8 mouse cellular contexts compared by ENCODE assay signal in the genomic region with DNA sequence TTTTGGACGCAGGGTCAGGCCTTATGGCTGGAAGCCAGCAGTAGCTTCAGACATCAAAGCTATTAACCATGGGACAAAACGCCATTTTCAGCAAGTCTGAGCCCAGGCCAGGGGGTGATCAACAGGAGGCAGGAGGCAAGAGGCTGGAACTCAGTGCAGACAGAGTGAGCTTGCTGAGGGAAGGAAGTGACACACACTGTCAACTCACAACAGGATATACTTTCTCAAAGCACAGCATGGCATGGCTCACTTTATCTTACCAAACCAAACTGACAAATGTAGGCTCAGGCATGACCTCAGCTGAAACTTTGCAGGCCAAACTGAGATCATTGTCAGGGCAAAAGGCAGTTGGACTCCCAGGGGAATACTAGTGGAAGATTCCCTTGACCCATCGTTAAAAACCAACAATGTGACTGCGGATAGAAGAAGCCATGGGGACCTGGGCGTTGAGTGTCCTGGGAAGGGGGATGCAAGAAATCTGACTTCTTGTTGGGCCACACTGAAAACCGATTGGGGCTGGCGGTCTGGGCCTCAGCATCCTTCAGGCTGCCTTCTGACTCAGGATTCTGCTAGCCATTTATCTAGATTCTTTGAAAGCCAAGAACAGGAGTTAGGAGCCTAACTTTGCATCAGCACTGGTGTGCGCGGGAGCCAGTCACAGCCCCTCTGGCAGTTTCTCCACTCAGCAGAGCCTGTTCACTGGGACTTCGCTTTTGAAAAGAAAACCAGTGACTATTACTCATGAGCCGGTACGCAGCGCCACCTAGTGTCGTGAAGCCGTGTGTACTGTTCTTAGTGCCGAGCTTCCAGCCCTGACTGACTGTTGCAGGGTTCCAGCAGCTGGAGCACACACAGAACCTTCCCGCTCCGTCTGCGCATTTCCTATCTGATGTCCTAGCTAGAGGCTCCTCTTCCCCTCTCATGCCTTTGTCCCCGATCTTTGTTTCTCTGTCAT.
A peak's percentile ranks its signal among the peaks of the same experiment; 100 is the strongest.
DNase-seq lines count a peak whose midpoint lies in the region; ATAC-seq and TF ChIP-seq lines count a peak whose summit lies in the region.

No protein-coding gene starts in this region.

- no peak overlapping the region for H3K9ac ChIP-seq in CH12.LX (ENCODE audit: insufficient read depth, low read depth)
- no peak overlapping the region for H3K9ac ChIP-seq in forebrain, embryonic 11.5 days (ENCODE audit: low read length)
- peak overlapping the region; percentile 29; the same call in 1 of the 2 replicates for H3K9ac ChIP-seq in heart, embryonic 16.5 days (ENCODE audit: low read length)
- no peak overlapping the region for H3K9ac ChIP-seq in liver, embryonic 13.5 days
- H3K9ac ChIP-seq in stomach, embryonic 14.5 days (replicated peaks; ENCODE audit: low read depth, low read length) = no peak overlapping the region

- no peak overlapping the region for H3K4me2 ChIP-seq in CH12.LX (ENCODE audit: insufficient read depth, low read depth, poor library complexity, severe bottlenecking)
- H3K4me2 ChIP-seq in forebrain, embryonic 11.5 days (ENCODE audit: low read depth, low read length, severe bottlenecking) = no peak overlapping the region
- peak overlapping the region; percentile 21; the same call in 1 of the 2 replicates for H3K4me2 ChIP-seq in heart, embryonic 16.5 days (ENCODE audit: low read depth, low read length)
- no peak overlapping the region for H3K4me2 ChIP-seq in liver, embryonic 13.5 days
- no peak overlapping the region for H3K4me2 ChIP-seq in stomach, embryonic 14.5 days (replicated peaks; ENCODE audit: low read depth, low read length)

- no peak overlapping the region for H3K27ac ChIP-seq in CH12.LX (ENCODE audit: insufficient read depth, low read depth)
- H3K27ac ChIP-seq in forebrain, embryonic 11.5 days (ENCODE audit: low read depth, low read length) = no peak overlapping the region
- no peak overlapping the region for H3K27ac ChIP-seq in heart, embryonic 16.5 days (ENCODE audit: low read length)
- no peak overlapping the region for H3K27ac ChIP-seq in liver, embryonic 13.5 days
- no peak overlapping the region for H3K27ac ChIP-seq in stomach, embryonic 14.5 days (ENCODE audit: low read length)

- H3K36me3 ChIP-seq in CH12.LX (replicated peaks in 1 of 2; ENCODE audit: control insufficient read depth in 1 of 2, insufficient read depth in 1 of 2, low read length in 1 of 2) = no peaks in the 10 kb centered on the region
- no peaks in the 10 kb centered on the region for H3K36me3 ChIP-seq in forebrain, embryonic 11.5 days (ENCODE audit: control insufficient read depth, insufficient read depth, low read length)
- H3K36me3 ChIP-seq in heart, embryonic 16.5 days (ENCODE audit: control insufficient read depth, insufficient read depth) = no peaks in the 10 kb centered on the region
- H3K36me3 ChIP-seq in liver, embryonic 13.5 days = no peaks in the 10 kb centered on the region
- H3K36me3 ChIP-seq in stomach, embryonic 14.5 days (ENCODE audit: control insufficient read depth, insufficient read depth, low read length) = no peaks in the 10 kb centered on the region

- peak; percentile 87 for DNase-seq in CH12.LX (ENCODE audit: extremely low read depth)
- peak; percentile 91 for DNase-seq in c-Kit-positive CD71-negative TER-119-negative erythroid progenitor cells, embryonic 14.5 days (ENCODE audit: low read depth)
- DNase-seq in forebrain, embryonic 11.5 days (ENCODE audit: low spot score) = peak; percentile 94
- DNase-seq in kidney, postnatal 25 days = peak; percentile 84 to 94
- DNase-seq in liver, embryonic 13.5 days = peak; percentile 68
- peak; percentile 52 to 81 for DNase-seq in natural killer cell, adult 2 months (ENCODE audit: low spot score in 2 of 2)

- no peak for TF ChIP-seq POLR2A in CH12.LX (IDR thresholded peaks at IDR 0.05; ENCODE audit: low read depth, low read length)

- no peaks in the 10 kb centered on the region for H3K79me2 ChIP-seq in CH12.LX (replicated peaks; ENCODE audit: control insufficient read depth, extremely low read depth, insufficient read depth, poor library complexity, severe bottlenecking)

- in situ Hi-C loops in CH12.LX (cut with MboI; ENCODE audit: low pct_ligation_motif_present, low pct_unique_long_range_greater_than_20kb, low sequenced_read_pairs) = loop anchor here (5.0 kb wide), 1 partner anchor 237 kb away; no protein-coding TSS in a partner anchor

- TF ChIP-seq RAD21 in CH12.LX (IDR thresholded peaks at IDR 0.05; ENCODE audit: low read depth, low read length) = peak; percentile 97

- TF ChIP-seq CTCF in CH12.LX (conservative IDR thresholded peaks at IDR 0.05 in 1 of 2, IDR thresholded peaks at IDR 0.05 in 1 of 2; ENCODE audit: low read depth in 2 of 2, low read length in 2 of 2) = peak; percentile 72 to 90

- no peak for TF ChIP-seq EP300 in CH12.LX (IDR thresholded peaks at IDR 0.05; ENCODE audit: low read length)

- H3K4me1 ChIP-seq in CH12.LX (ENCODE audit: control insufficient read depth in 1 of 2, insufficient read depth in 2 of 2) = peaks cover 2 to 14% of the 10 kb centered on the region in 2 experiments; a peak in 2 of 4 replicates
- no peaks in the 10 kb centered on the region for H3K4me1 ChIP-seq in forebrain, embryonic 11.5 days (replicated peaks; ENCODE audit: control insufficient read depth, insufficient read depth, low read length)
- H3K4me1 ChIP-seq in heart, embryonic 16.5 days (ENCODE audit: control insufficient read depth, insufficient read depth, low read length) = peaks cover 9% of the 10 kb centered on the region
- H3K4me1 ChIP-seq in liver, embryonic 13.5 days (replicated peaks) = peaks cover 16% of the 10 kb centered on the region
- H3K4me1 ChIP-seq in stomach, embryonic 14.5 days (ENCODE audit: control insufficient read depth, insufficient read depth, low read length) = 0 out of 2 replicates have a peak, but pooled peaks cover 4% of the 10 kb centered on the region

- ATAC-seq in forebrain, embryonic 11.5 days (replicated peaks; ENCODE audit: low FRiP score) = peak; percentile 90
- ATAC-seq in heart, embryonic 16.5 days (replicated peaks; ENCODE audit: extremely low read depth, insufficient read depth, low FRiP score) = peak; percentile 77; the same call in 1 of the 2 replicates
- ATAC-seq in liver, embryonic 13.5 days (ENCODE audit: low read depth) = peak; percentile 67
- peak; percentile 84; the same call in 1 of the 2 replicates for ATAC-seq in stomach, embryonic 14.5 days (ENCODE audit: insufficient number of reproducible peaks, insufficient read depth, low FRiP score, low read depth)

- H3K4me3 ChIP-seq in CH12.LX (replicated peaks in 1 of 3; ENCODE audit: low read depth in 2 of 3, low read length in 2 of 3, poor library complexity in 1 of 3) = no peak overlapping the region
- H3K4me3 ChIP-seq in forebrain, embryonic 11.5 days (ENCODE audit: low read depth, low read length) = no peak overlapping the region
- H3K4me3 ChIP-seq in heart, embryonic 16.5 days (ENCODE audit: low read length) = no peak overlapping the region
- H3K4me3 ChIP-seq in liver, embryonic 13.5 days (replicated peaks) = no peak overlapping the region
- H3K4me3 ChIP-seq in stomach, embryonic 14.5 days (ENCODE audit: low read depth, low read length) = no peak overlapping the region

- dilution Hi-C loops in CH12.LX (cut with MboI; ENCODE audit: extremely low pct_ligation_motif_present, extremely low pct_unique_long_range_greater_than_20kb, low sequenced_read_pairs) = no loop called here

- H3K27me3 ChIP-seq in CH12.LX (replicated peaks) = no peaks in the 10 kb centered on the region
- H3K27me3 ChIP-seq in forebrain, embryonic 11.5 days (ENCODE audit: control insufficient read depth, insufficient read depth, low read length) = no peaks in the 10 kb centered on the region
- no peaks in the 10 kb centered on the region for H3K27me3 ChIP-seq in heart, embryonic 16.5 days (ENCODE audit: control insufficient read depth, insufficient read depth, low read length)
- H3K27me3 ChIP-seq in liver, embryonic 13.5 days = no peaks in the 10 kb centered on the region
- H3K27me3 ChIP-seq in stomach, embryonic 14.5 days (ENCODE audit: control insufficient read depth, insufficient read depth, low read length) = no peaks in the 10 kb centered on the region

- H3K9me3 ChIP-seq in CH12.LX (replicated peaks; ENCODE audit: low read length) = no peaks in the 10 kb centered on the region
- no peaks in the 10 kb centered on the region for H3K9me3 ChIP-seq in forebrain, embryonic 11.5 days (ENCODE audit: control insufficient read depth, low read length)
- H3K9me3 ChIP-seq in heart, embryonic 16.5 days (replicated peaks; ENCODE audit: control insufficient read depth, low read length) = no peaks in the 10 kb centered on the region
- no peaks in the 10 kb centered on the region for H3K9me3 ChIP-seq in liver, embryonic 13.5 days (replicated peaks)
- no peaks in the 10 kb centered on the region for H3K9me3 ChIP-seq in stomach, embryonic 14.5 days (ENCODE audit: control insufficient read depth, low read depth, low read length)

- WGBS in forebrain, embryonic 11.5 days = 25% methylated on average over 20 of the region's 20 CpGs
- 15% methylated on average over 20 of the region's 20 CpGs for WGBS in heart, embryonic 16.5 days
- WGBS in liver, embryonic 13.5 days (ENCODE audit: insufficient replicate concordance) = 15% methylated on average over 20 of the region's 20 CpGs
- 20% methylated on average over 20 of the region's 20 CpGs for WGBS in stomach, embryonic 14.5 days

TF ChIP-seq in CH12.LX, 34 proteins besides CTCF, POLR2A, EP300 and RAD21 (continues in another document):
- no peak for TF ChIP-seq USF1 (IDR thresholded peaks at IDR 0.05; ENCODE audit: low read depth, low read length)
- no peak for TF ChIP-seq HCFC1 (IDR thresholded peaks at IDR 0.05; ENCODE audit: low read depth, low read length)
- TF ChIP-seq MEF2A (IDR thresholded peaks at IDR 0.05; ENCODE audit: borderline replicate concordance, low read depth, low read length) = peak; percentile 59; the same call in 1 of the 2 replicates
- no peak for TF ChIP-seq ETS1 (conservative IDR thresholded peaks at IDR 0.05; ENCODE audit: low read depth, low read length)
- TF ChIP-seq USF2 (conservative IDR thresholded peaks at IDR 0.05; ENCODE audit: low read depth, low read length) = no peak
- 0 out of 2 replicates have a peak, but pooled peaks have one; percentile 12 for TF ChIP-seq MAFK (IDR thresholded peaks at IDR 0.05; ENCODE audit: insufficient replicate concordance, low read length)
- peak; percentile 38; the same call in 1 of the 2 replicates for TF ChIP-seq MYC (IDR thresholded peaks at IDR 0.05; ENCODE audit: low read depth, low read length)
- TF ChIP-seq MAZ (IDR thresholded peaks at IDR 0.05; ENCODE audit: low read depth, low read length) = 0 out of 2 replicates have a peak, but pooled peaks have one; percentile 42
- no peak for TF ChIP-seq CHD1 (IDR thresholded peaks at IDR 0.05; ENCODE audit: low read depth, low read length)
- peak; percentile 56; the same call in 1 of the 2 replicates for TF ChIP-seq NELFE (IDR thresholded peaks at IDR 0.05; ENCODE audit: low read depth, low read length)
- TF ChIP-seq TBP (conservative IDR thresholded peaks at IDR 0.05; ENCODE audit: low read depth, low read length) = no peak
- TF ChIP-seq JUN (IDR thresholded peaks at IDR 0.05; ENCODE audit: insufficient read depth, low read depth, low read length) = no peak
- no peak for TF ChIP-seq E2F4 (IDR thresholded peaks at IDR 0.05; ENCODE audit: insufficient replicate concordance, low read depth, low read length)
- TF ChIP-seq IRF4 (IDR thresholded peaks at IDR 0.05; ENCODE audit: low read depth, low read length) = peak; percentile 68
